Mouse (Mus musculus): ENCODE measurements around the gene Celf5. TPM values are rescaled to one million over a fixed set of nuclear protein-coding genes. Genes with fewer than 3 reads are reported as not detected.

Gene Celf5
- polyA plus RNA-seq, 1 experiment from 2014 or later = 0.10 TPM

DNA sequence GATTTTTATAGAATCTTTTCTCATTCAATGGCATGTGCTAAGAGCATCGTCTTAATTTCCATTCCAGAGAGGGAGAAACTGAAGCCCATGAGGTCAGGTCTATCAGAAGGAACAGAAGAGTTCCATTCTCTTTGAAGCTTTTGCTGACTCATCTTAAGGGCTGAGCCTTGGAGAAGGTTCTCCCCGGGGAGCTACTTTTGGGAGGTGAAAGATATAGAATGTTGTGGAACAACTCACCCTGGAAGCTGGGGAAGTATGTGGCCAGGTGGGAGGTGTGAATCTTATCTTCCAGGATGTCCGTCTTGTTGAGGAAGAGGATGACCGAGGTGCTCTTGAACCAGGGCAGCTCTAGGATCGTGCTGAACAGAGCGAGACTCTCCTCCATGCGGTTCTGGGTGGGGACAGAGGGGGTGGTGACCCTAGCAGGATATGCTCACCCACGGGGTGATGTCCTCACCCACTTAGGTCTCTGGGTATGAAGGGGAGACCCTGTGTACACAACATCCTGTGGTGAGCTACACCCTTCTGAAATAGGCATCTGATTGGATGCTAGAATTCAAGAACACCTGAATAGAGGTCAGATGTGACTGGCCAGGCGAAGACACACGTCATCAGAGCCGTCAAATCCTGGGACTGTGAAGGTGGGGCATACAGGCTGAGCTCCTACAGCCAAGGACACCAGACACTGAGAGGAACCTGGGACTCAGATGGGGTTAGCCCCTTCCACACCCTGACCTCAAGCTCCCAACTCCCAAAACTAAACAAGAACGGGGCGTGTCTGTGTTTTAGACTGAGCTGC lies 25.4 kb upstream of the Celf5 start:
- H3K4me3 ChIP-seq = no peak overlapping the region
- H3K36me3 ChIP-seq = 0 out of 2 replicates have a peak, but pooled peaks cover 4% of the 10 kb centered on the region
- peaks cover 29% of the 10 kb centered on the region for H3K27me3 ChIP-seq (ENCODE audit: insufficient read depth, poor library complexity, severe bottlenecking)
- WGBS = 64% methylated on average over 13 of the region's 13 CpGs
- DNase-seq (ENCODE audit: low spot score) = no peak
- no peak overlapping the region for H3K27ac ChIP-seq
- H3K4me1 ChIP-seq = peaks cover 8% of the 10 kb centered on the region
- H3K9me3 ChIP-seq = no peaks in the 10 kb centered on the region

DNA sequence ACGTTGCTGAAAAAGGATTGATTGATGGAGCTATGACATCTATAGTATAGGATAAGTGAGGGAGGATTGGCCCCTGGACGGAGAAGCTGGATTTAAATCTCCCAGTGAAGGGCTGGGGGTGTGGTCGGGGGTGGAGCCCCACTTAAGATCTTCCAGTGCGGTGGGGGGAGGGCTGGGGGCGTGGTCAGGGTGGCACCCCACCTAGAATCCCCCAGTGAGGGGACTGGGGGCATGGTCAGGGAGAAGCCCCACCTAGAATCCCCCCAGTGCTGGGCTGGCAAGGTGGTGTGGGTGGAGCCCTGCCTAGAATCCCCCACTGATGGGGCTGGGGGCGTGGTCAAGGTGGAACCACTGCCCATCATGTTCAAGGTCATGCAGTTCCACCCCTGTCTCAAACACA lies 24.6 kb upstream of the Celf5 start:
- Histone ChIP-seq H3K36me3 (no peaks in the 10 kb centered on the region), H3K4me3 (no peak overlapping the region), H3K4me1 (peaks cover 10% of the 10 kb centered on the region), H3K9me3 (no peaks in the 10 kb centered on the region), H3K27ac (no peak overlapping the region), H3K27me3 (ENCODE audit: insufficient read depth, poor library complexity, severe bottlenecking) (peaks cover 22% of the 10 kb centered on the region)
- DNase-seq (ENCODE audit: low spot score) = no peak
- WGBS = 22% methylated on average over 6 of the region's 6 CpGs

DNA sequence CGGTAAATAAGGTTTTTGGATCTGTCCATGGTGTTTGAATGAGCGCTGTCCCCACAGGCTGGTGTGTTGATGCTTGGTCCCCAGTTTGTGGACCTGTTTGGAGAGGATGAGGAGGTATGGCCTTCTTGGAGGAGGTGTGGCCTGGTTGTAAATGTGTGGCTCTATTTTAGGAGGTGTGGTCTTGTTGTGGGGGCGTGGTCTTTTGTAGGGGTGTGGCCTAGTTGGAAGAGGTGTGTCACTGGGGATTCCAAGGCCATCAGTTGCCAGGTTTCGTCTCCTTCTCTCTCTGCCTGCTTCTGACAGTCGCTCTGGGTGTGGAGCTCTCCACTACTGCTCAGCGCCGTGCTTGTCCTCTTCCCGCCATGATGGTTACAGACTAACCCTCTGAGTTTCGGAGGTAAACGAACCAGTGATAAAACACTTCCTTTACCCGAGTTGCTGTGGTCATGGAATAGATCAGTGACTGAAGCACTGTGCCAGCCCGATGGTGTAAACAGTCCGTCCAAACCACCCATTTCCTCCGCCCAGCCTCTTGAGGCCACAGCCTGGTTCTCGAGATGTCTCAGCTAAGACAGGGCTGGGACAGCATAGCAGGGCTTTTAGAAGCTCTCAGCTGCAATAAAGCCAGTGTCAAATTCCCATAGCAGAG lies 22.6 kb upstream of the Celf5 start:
- Histone ChIP-seq H3K36me3 (no peaks in the 10 kb centered on the region), H3K27ac (no peak overlapping the region), H3K27me3 (ENCODE audit: insufficient read depth, poor library complexity, severe bottlenecking) (peaks cover 8% of the 10 kb centered on the region), H3K4me1 (0 out of 2 replicates have a peak, but pooled peaks cover 7% of the 10 kb centered on the region), H3K9me3 (no peaks in the 10 kb centered on the region), H3K4me3 (no peak overlapping the region)
- 70% methylated on average over 15 of the region's 15 CpGs for WGBS
- no peak for DNase-seq (ENCODE audit: low spot score)

DNA sequence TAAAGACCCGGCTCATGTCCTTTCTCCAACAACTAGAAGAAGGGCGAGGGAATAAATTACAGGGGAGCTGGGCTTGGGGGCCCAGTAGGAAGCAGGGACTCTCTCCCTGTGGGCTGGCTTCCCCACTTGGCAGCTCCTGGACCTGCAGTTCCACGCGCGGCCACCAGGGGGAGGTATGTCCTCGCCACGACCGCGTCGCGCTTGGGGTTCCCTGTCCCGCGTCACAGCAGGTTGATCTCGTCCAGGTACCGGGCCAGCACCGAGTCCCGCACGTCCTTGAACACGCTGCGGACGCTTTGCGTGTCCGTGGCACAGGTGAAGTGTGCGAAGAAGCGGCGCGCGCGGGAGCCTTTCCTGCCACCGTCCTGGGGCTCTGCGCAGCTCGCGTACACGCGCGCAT lies 20.1 kb upstream of the Celf5 start:
- peaks cover 8% of the 10 kb centered on the region for H3K27me3 ChIP-seq (ENCODE audit: insufficient read depth, poor library complexity, severe bottlenecking)
- H3K27ac ChIP-seq = 0 out of 2 replicates have a peak overlapping the region, but pooled peaks have one; percentile 3
- H3K36me3 ChIP-seq = no peaks in the 10 kb centered on the region
- peaks cover 17% of the 10 kb centered on the region; the same call in 1 of the 2 replicates for H3K4me1 ChIP-seq
- WGBS = 8% methylated on average over 36 of the region's 36 CpGs
- peak; percentile 92 for DNase-seq (ENCODE audit: low spot score)
- H3K4me3 ChIP-seq = peak overlapping the region; percentile 51
- no peaks in the 10 kb centered on the region for H3K9me3 ChIP-seq

DNA sequence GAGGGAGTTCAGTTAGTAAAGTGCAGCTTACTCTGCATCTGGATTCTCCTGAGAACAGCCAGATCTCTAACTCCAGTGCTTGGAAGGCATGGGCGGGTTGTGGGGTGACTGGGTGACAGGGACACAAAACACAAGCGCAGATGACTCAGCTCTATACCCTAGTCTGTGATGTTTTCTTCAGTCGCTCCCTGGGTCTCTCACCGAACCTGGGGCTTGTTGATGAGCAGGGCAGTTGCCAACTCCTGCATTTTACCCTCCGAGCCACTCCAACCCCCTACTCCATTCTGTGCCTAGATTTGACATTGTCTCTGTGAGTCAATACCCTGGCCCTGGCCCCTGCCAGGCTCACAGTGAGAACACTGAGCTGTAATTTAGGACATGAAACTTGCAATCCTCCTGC lies 19.4 kb upstream of the Celf5 start:
- Histone ChIP-seq H3K27me3 (ENCODE audit: insufficient read depth, poor library complexity, severe bottlenecking) (peaks cover 8% of the 10 kb centered on the region), H3K4me3 (no peak overlapping the region), H3K9me3 (no peaks in the 10 kb centered on the region), H3K4me1 (peaks cover 20% of the 10 kb centered on the region; the same call in 1 of the 2 replicates), H3K27ac (no peak overlapping the region), H3K36me3 (no peaks in the 10 kb centered on the region)
- no peak for DNase-seq (ENCODE audit: low spot score)
- whole genome bisulfite sequencing = 75% methylated on average over 5 of the region's 5 CpGs

DNA sequence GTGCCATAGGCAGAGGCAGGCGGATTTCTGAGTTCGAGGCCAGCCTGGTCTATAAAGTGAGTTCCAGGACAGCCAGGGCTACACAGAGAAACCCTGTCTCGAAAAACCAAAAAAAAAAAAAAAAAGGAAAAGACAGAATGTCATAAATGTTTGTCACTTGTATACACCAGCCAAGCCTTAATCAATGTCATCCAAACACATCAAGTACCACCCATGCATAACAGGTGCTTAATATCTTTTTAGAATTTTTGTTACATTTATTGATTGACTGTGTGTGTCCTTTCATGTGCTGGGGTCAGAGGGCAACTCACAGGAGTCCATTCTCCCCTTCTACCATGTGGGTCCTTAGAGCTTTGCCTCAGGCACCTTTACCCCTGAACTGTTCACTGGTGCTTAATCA lies 17.5 kb upstream of the Celf5 start, which contains the start of gene S1pr4:
TSS of gene S1pr4 (minus strand) at position 101 of the 400 bp plus-strand sequence.
- H3K9me3 ChIP-seq = no peaks in the 10 kb centered on the region
- peaks cover 8% of the 10 kb centered on the region for H3K27me3 ChIP-seq (ENCODE audit: insufficient read depth, poor library complexity, severe bottlenecking)
- 0 out of 2 replicates have a peak within 1 kb of the TSS, but pooled peaks have one; percentile 49 for H3K27ac ChIP-seq
- no peak for DNase-seq (ENCODE audit: low spot score)
- H3K4me3 ChIP-seq = no peak within 1 kb of the TSS
- H3K36me3 ChIP-seq = no peaks in the 10 kb centered on the region
- H3K4me1 ChIP-seq = peaks cover 28% of the 10 kb centered on the region
- 72% methylated on average over 3 of the region's 3 CpGs for WGBS

DNA sequence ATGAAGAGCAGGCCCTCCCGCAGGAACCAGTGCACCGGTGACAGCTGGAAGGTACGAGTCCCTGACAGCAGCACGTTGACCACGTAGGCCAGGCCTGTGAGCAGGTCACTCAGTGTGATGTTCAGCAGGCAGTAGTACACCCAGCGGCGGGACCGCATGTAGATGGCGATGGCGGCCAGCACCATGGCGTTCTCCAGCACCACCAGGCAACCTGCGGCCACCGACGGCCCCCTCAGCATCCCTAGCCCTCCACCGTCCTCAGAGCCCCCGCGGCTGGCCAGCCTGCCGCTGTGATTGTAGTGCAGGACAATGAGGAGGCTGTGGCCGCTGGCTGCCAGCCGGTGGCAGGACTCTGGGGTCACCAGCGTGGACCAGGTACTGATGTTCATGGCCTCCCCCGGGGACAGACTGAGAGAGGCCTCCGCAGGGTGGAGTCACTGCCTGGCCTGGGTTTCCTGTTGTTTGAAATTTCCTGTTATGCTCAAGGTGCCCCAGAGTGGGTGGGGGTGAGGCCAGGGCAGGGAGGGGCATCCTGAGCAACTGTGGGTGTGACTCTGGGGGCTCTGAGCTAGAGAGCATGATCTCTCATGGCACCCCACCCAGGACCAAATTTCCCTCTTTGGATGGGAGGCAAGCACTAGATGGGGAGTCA lies 16.9 kb upstream of the Celf5 start:
- no peaks in the 10 kb centered on the region for H3K36me3 ChIP-seq
- H3K4me1 ChIP-seq = peaks cover 34% of the 10 kb centered on the region
- H3K9me3 ChIP-seq = no peaks in the 10 kb centered on the region
- no peak overlapping the region for H3K4me3 ChIP-seq
- no peak for DNase-seq (ENCODE audit: low spot score)
- H3K27ac ChIP-seq = 0 out of 2 replicates have a peak overlapping the region, but pooled peaks have one; percentile 49
- WGBS = 65% methylated on average over 22 of the region's 23 CpGs
- peaks cover 8% of the 10 kb centered on the region for H3K27me3 ChIP-seq (ENCODE audit: insufficient read depth, poor library complexity, severe bottlenecking)

DNA sequence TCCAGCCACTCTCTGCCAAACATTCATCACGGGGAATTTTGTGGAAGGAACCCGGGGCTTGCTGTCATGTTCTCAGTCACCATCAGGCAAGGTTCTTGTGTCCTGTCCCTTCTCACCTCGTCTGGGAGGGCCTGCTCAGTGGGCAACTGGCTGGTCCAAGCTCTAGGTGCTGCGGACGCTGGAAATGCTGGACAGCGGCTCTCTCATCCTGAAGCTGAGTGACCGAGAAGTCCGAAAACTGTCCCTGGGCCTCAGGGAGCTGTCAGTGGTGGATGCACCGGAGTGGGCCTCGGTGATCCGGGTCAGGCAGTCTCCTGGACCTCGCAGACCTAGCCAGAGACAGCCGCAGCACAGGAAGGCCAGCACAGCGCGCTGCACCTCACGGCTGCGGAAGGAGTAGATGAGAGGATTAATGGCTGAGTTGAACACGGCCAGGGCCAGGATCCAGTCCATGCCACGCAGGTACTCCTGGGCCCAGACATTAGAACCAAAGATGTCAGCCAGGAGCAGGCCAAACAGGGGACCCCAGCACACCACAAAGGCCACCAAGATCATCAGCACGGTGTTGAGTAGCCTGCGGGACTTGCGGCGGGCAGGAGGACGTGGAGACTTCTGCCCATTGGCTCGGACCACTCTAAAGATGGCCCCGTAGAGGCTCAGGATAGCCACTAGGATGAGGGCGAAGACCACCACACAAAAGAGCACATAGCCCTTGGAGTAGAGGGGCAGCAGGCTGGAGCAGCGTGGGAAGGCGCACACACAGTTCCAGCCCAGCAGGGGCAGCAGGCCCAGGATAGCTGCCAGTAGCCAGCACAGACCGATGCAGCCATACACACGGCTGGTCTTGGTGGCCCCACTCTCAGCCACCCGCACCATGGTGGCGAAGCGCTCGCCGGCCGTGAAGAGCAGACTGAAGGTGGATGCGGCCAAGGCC lies 16.1 kb upstream of the Celf5 start:
- peaks cover 42% of the 10 kb centered on the region for H3K4me1 ChIP-seq
- H3K27me3 ChIP-seq (ENCODE audit: insufficient read depth, poor library complexity, severe bottlenecking) = peaks cover 6% of the 10 kb centered on the region
- no peak for DNase-seq (ENCODE audit: low spot score)
- H3K36me3 ChIP-seq = peaks cover 2% of the 10 kb centered on the region; the same call in 1 of the 2 replicates
- H3K27ac ChIP-seq = no peak overlapping the region
- no peaks in the 10 kb centered on the region for H3K9me3 ChIP-seq
- 80% methylated on average over 38 of the region's 38 CpGs for WGBS
- no peak overlapping the region for H3K4me3 ChIP-seq

DNA sequence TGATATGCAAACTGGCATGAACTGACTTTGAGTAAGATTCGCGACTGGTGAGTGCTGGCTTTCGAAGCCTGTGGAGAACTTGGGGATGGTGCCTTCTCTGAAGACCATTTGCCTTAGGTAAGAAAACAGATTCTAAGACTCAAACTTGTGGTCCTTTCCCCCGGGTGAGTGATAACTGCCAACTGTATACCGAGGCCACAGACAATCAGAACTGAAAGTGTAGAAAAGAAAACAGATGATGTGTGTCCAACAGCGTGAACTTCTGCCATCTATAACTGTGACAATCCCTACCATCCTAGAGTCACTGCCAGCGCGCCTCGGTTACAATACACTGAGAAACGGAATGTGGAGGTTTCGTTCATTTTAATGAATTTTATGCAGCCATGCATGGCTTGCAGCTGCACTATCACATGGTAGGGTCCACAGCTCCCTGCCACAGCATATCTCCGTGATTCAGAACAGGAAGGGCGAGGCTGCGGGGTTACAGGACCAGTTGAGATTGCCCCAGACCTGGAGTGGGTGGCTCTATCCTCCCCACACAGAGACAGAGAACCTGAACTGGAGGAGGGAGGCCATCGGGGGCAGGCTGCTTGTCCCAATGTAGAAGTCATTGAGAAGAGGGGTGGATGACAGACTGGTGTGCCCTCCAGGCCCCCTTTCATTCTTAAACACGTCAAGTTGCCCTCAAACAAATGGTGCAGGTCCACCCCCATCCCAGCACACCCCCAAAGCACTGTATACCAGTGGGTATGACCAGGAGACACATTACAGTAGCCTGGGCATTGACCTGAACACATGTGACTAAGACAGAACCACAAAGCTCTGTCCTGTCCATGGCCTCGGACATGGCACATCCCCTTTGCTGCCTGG lies 15.1 kb upstream of the Celf5 start:
- Histone ChIP-seq H3K27ac (0 out of 2 replicates have a peak overlapping the region, but pooled peaks have one; percentile 88), H3K36me3 (peaks cover 11% of the 10 kb centered on the region), H3K9me3 (no peaks in the 10 kb centered on the region), H3K4me3 (peak overlapping the region; percentile 69; the same call in 1 of the 2 replicates), H3K4me1 (peaks cover 42% of the 10 kb centered on the region), H3K27me3 (ENCODE audit: insufficient read depth, poor library complexity, severe bottlenecking) (no peaks in the 10 kb centered on the region)
- WGBS = 79% methylated on average over 17 of the region's 17 CpGs
- no peak for DNase-seq (ENCODE audit: low spot score)

DNA sequence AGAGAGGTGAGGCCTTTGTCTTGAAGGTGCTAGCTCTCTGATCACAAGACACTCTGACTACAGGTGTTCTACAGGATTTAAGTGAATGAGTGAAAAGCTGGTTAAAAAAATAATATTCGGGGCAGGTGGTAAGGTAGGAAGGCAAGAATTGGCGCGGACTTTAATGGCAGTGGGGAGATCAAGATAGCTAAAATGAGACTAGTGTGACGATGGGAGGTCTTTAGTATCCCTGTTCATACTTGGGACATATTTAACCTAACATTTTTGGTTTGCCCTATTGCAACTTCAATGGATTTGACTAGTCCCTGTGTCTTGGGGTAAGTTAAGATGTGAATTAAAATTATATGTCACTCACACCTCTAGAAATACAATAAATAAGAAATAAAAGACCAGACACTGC lies 14.5 kb upstream of the Celf5 start:
- H3K27ac ChIP-seq = peak overlapping the region; percentile 88

DNA sequence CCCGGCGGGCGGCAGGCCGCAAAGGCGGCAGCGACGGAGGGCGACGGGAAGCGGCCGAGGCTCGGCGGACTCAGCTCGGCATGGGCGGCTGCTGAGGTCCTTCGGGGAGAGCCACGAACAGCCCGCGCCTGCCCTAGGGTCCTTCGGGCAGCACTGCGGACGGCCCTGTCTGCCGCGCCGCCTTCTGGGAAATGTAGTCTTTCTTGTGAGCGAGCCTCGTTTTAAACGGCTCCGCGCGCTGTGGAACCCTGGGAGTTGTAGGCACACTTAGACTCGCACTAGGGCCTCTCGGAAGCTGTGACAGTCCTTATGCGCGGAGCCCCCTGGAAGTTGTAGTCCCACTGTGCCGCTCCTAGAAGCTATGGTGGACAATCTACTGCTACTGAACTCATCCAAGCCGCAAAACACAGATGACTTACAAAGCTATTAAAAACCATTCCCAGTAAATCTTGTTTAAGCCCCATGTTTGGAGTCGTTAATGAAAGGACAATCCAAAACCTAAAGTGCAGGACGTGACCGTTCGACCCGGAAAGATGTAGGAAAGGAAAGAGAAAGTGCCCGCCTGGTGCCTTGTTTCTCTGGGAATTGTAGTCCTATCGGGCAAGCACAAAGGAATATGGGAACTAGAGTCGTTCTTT lies 13.9 kb upstream of the Celf5 start, which contains the start of gene Ncln:
TSS of gene Ncln (minus strand) at position 129 of the 638 bp plus-strand sequence.
- under 1% methylated on average over 45 of the region's 45 CpGs for WGBS
- Histone ChIP-seq H3K27me3 (ENCODE audit: insufficient read depth, poor library complexity, severe bottlenecking) (no peaks in the 10 kb centered on the region), H3K36me3 (peaks cover 24% of the 10 kb centered on the region), H3K4me1 (peaks cover 40% of the 10 kb centered on the region), H3K4me3 (peak within 1 kb of the TSS; percentile 69), H3K27ac (peak within 1 kb of the TSS; percentile 88), H3K9me3 (no peaks in the 10 kb centered on the region)
- DNase-seq (ENCODE audit: low spot score) = peak; percentile 100

More for the DNA sequence above, 14.5 kb upstream of the Celf5 start:
- H3K4me3 ChIP-seq = peak overlapping the region; percentile 69
- peaks cover 40% of the 10 kb centered on the region for H3K4me1 ChIP-seq
- peaks cover 18% of the 10 kb centered on the region for H3K36me3 ChIP-seq
- DNase-seq (ENCODE audit: low spot score) = no peak
- H3K27me3 ChIP-seq (ENCODE audit: insufficient read depth, poor library complexity, severe bottlenecking) = no peaks in the 10 kb centered on the region
- WGBS = 34% methylated on average over 4 of the region's 4 CpGs
- no peaks in the 10 kb centered on the region for H3K9me3 ChIP-seq

All from heart, embryonic 10.5 days (tissue).